Mouse (Mus musculus): Measurements from ENCODE around the gene Myef2.

The Myef2 gene

DNA sequence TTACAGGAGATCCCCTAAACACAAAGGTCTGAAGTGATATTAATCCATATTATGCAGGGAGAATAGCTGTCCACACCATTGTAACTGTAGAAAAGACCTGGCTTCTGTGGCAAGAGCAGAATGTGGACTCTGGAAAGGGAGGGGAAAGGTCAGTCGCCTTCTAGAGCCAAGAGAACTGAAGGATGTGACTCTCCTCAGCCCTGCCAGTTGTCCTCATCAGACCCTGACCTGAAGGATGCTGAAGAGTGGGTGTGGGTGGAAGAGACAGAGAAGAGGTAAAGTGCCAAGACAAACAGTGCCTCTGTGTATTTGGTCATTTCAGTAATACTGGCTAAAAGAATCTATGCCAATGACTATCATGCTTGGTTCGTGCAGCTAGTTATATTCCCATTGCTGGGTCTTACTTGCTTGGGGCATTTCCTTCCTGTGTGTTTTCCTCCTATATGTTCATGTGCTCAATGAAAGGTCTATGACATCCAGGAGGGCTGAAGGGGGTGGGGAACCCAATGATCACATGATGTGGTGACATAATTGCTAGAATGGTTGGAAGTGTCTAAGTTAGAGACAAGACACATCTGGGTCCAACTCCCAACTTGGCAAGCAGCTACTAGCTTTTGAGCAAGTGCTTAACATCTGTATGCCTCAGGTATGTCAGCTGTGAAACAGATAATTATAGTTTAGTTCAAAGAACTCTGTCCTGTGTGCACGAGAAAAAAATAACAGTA is 50.2 kb downstream of the Myef2 start:
- in situ Hi-C loops (cut with MboI; ENCODE audit: low pct_unique_long_range_greater_than_20kb in 1 of 2, low sequenced_read_pairs in 2 of 2, unreplicated experiment in 1 of 2) = no loop called here

DNA sequence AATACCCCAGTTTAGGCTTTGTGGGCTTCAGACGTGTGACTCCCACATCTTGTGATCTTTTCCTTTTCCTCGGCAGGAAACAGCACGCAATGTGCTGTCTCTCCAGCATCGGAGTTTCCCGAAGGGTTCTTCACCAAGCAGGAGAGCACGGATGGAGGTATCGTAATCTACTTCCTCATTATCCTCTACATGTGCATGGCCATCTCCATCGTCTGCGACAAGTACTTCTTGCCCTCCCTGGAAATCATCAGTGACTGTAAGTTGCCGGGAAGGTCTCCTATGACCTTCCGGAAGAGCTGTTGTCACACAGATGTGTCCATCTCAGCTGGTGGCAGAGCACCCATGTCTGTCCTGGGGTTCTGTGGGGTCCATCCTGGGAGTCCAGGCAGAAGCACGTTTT is 54.8 kb downstream of the Myef2 start:
- in situ Hi-C loops (cut with MboI; ENCODE audit: low pct_unique_long_range_greater_than_20kb in 1 of 2, low sequenced_read_pairs in 2 of 2, unreplicated experiment in 1 of 2) = no loop called here

DNA sequence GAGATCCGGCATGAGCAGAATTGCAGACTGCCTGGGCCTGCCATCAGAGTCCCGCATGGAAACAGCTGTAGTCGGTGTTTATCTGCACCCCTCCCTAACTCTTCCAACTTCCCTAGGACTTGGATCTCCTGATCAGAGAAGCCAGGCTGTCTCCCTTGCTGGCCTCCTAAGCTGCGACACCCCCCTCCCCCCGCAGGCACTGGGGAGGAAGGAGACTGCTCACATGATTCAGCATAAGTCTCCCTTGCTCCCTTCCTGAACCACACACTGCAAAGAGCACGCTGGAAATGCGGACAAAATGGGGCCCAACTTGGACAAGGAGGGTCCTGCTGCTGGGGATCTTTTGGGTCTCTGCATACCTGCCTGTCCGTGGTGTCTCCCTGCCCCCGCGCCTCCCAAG is 55.6 kb downstream of the Myef2 start, which contains the start of gene Slc24a5:
Gene Slc24a5 (plus strand): TSS at position 231 of the 400 bp plus-strand sequence.
- in situ Hi-C loops (cut with MboI; ENCODE audit: low pct_unique_long_range_greater_than_20kb in 1 of 2, low sequenced_read_pairs in 2 of 2, unreplicated experiment in 1 of 2) = no loop called here

DNA sequence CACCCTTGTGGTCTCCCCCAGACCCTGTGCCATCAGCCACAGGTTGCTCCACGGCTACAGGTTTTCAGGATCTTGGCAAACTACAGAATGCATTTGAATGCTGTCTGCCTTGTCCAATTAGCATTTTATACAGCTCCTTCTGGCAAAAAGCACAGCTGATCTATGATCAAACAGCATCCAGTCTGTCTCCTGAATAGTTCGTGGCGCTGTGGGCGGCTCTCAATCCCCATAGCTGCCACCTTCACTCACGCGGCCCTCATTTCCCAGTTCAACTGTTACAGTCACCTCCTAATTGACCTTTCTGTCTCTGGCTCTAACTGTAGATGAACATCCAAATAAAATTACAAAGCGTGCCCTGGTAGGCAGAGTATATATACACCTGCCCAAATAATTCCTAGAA is 56.1 kb downstream of the Myef2 start:
- in situ Hi-C loops (cut with MboI; ENCODE audit: low pct_unique_long_range_greater_than_20kb in 1 of 2, low sequenced_read_pairs in 2 of 2, unreplicated experiment in 1 of 2) = no loop called here

DNA sequence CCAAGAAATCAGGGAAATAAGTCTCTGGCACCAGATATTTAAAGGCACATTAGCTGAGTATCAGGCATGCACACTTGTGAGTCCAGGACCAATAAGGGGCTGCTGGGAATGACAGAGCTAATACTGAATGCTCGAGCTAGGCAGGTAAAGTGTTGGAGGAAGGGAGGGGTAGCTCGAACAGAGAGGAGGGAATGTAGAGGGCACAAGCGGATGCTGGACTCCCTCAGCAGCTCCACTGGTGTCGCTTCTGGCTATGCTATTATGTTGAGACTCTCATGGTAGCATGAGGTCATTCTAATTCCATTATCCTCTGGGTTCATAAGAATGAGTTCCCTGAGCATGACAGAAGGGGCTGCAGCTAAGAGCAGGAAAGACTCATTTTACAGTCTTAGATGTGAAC is 60.5 kb downstream of the Myef2 start:
- in situ Hi-C loops (cut with MboI; ENCODE audit: low pct_unique_long_range_greater_than_20kb in 1 of 2, low sequenced_read_pairs in 2 of 2, unreplicated experiment in 1 of 2) = no loop called here

DNA sequence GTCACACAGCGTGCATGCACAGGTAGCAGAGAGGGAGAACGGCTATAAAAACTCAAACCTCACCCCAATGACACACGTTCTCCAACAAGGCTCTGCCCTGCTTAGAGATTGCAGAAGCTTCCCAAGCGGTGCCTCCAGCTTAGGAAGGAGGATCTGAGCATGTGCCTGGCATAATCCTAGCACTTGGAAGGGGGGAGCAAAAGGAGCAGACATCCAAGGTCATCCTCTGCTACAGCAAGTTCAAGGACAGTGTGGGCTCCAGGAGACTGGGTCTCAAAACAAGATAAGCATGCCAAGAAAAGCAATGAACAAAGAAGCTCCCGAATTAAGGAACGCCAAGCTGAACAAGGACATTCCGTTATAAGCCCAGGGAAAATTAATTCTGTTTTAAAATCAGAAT is 62.0 kb downstream of the Myef2 start:
- in situ Hi-C loops (cut with MboI; ENCODE audit: low pct_unique_long_range_greater_than_20kb in 1 of 2, low sequenced_read_pairs in 2 of 2, unreplicated experiment in 1 of 2) = no loop called here

DNA sequence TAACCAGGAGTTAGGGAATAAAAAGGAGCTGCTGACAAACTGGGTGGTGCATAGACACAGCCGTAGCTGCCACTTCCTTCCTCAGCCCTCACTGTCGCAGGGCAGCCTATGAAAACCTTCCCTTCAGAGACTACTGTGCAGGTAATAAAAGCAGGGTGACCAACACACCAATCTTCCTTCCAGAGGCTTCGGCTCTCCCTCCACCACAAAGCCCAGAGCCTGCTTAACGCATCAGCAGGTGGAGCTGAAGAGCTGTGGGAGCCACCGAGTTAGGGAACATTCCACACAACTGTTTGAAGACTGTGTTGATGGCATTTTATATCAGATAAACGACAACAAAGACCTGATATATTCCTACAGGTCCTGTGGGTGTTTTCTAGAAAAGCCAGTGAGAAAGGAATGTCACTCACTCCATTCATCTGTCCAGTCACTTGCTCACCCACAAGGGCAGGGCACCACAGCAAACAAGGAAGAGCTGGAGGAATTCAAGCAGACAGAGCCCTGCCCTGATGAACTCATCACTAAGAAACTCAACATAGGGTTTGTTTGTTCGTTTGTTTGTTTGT is 66.1 kb downstream of the Myef2 start:
- in situ Hi-C loops (cut with MboI; ENCODE audit: low pct_unique_long_range_greater_than_20kb in 1 of 2, low sequenced_read_pairs in 2 of 2, unreplicated experiment in 1 of 2) = loop anchor here in 1 of 2 experiments (10.0 kb wide), 1 partner anchor 137 kb away; no protein-coding TSS in a partner anchor

DNA sequence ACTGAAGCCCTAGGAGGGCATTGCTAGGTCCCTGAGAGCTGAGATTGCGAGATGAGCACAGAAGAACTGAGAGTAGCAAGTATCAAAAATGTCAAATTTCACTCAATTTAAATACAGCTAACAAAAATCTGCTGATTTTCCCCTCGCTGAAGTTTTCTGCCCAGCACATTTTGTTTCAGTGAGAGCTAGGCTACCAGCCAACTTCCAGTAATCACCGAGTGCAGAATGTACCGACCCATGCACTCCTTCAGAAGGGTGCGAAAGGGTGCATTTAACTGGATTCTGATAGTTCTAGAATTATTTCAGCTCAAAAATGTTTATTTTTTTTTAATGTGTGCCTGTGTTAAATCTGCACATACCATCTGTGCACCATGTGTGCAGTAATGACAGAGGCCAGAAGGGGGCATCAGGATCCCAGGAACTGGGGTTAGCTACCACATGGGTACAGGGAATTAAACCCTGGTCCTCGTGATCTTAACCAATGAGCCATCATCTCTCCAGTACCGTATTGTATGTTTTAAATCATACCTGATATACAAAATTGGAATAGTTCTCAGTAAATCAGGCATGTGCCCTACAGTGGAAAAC is 68.1 kb downstream of the Myef2 start:
- in situ Hi-C loops (cut with MboI; ENCODE audit: low pct_unique_long_range_greater_than_20kb in 1 of 2, low sequenced_read_pairs in 2 of 2, unreplicated experiment in 1 of 2) = loop anchor here in 1 of 2 experiments (10.0 kb wide), 1 partner anchor 139 kb away; no protein-coding TSS in a partner anchor

All from mouse embryonic stem cell (cell line).